ENCODE assay signal across 8 mouse cellular contexts in genomic region chr4:142153526-142153925, GRCm38 (mm10).
DNase-seq lines count a peak whose midpoint lies in the region; ATAC-seq and TF ChIP-seq lines count a peak whose summit lies in the region.

No protein-coding gene starts in this region.

- intact Hi-C loops in left cerebral cortex, postnatal 36 days (cut with DNase I), result loop anchor here (2.0 to 10.0 kb wide), 4 partner anchors 95 to 869 kb away; no protein-coding TSS in a partner anchor

- no peak overlapping the region for H3K4me2 ChIP-seq in intestine, postnatal 0 days (replicated peaks; ENCODE audit: low read depth)
- no peak overlapping the region for H3K4me2 ChIP-seq in midbrain, embryonic 11.5 days

- peak; percentile 94 for DNase-seq in adrenal gland, postnatal 10 days
- DNase-seq in embryo, embryonic 9.5 days (ENCODE audit: extremely low spot score), result peak; percentile 86
- DNase-seq in gastrocnemius, postnatal 4 days (ENCODE audit: low spot score in 2 of 2), result peak; percentile 77 to 84
- peak; percentile 79 to 86 for DNase-seq in left cerebral cortex, postnatal 36 days (ENCODE audit: low spot score in 2 of 2)
- peak; percentile 98 for DNase-seq in midbrain, embryonic 11.5 days (ENCODE audit: low spot score, missing footprints)
- DNase-seq in right cerebral cortex, postnatal 4 days, result peak; percentile 95
- peak; percentile 76 to 90 for DNase-seq in urinary bladder, postnatal 4 days (ENCODE audit: low spot score in 2 of 2)

- H3K9me3 ChIP-seq in intestine, postnatal 0 days (ENCODE audit: control insufficient read depth), result no peaks in the 10 kb centered on the region
- H3K9me3 ChIP-seq in midbrain, embryonic 11.5 days (ENCODE audit: control insufficient read depth, low read length), result no peaks in the 10 kb centered on the region

- no peak overlapping the region for H3K27ac ChIP-seq in intestine, postnatal 0 days (ENCODE audit: low read depth, low read length)
- no peak overlapping the region for H3K27ac ChIP-seq in midbrain, embryonic 11.5 days (ENCODE audit: low read depth, low read length)

- no peaks in the 10 kb centered on the region for H3K4me1 ChIP-seq in intestine, postnatal 0 days (replicated peaks; ENCODE audit: control insufficient read depth, insufficient read depth, low read length)
- no peaks in the 10 kb centered on the region for H3K4me1 ChIP-seq in midbrain, embryonic 11.5 days (ENCODE audit: control insufficient read depth, insufficient read depth, low read length)

- H3K36me3 ChIP-seq in intestine, postnatal 0 days (ENCODE audit: control insufficient read depth, insufficient read depth), result peaks cover 41% of the 10 kb centered on the region
- no peaks in the 10 kb centered on the region for H3K36me3 ChIP-seq in midbrain, embryonic 11.5 days (ENCODE audit: control insufficient read depth, insufficient read depth, low read length)

- no peak overlapping the region for H3K4me3 ChIP-seq in intestine, postnatal 0 days (ENCODE audit: low read depth, low read length)
- H3K4me3 ChIP-seq in midbrain, embryonic 11.5 days (ENCODE audit: low read depth, low read length), result no peak overlapping the region

- 27% methylated on average over 2 of the region's 2 CpGs for WGBS in intestine, postnatal 0 days
- 6% methylated on average over 2 of the region's 2 CpGs for WGBS in midbrain, embryonic 11.5 days

- H3K9ac ChIP-seq in intestine, postnatal 0 days (ENCODE audit: low read depth, low read length), result no peak overlapping the region
- H3K9ac ChIP-seq in midbrain, embryonic 11.5 days (ENCODE audit: low read length), result no peak overlapping the region

- no peaks in the 10 kb centered on the region for H3K27me3 ChIP-seq in intestine, postnatal 0 days (replicated peaks; ENCODE audit: control insufficient read depth, insufficient read depth, low read length)
- H3K27me3 ChIP-seq in midbrain, embryonic 11.5 days (ENCODE audit: control insufficient read depth, insufficient read depth, low read length), result no peaks in the 10 kb centered on the region

- peak; percentile 100 for TF ChIP-seq CTCF in intestine, postnatal 0 days (IDR thresholded peaks at IDR 0.05; ENCODE audit: low read depth)

- peak; percentile 54 for ATAC-seq in intestine, postnatal 0 days
- peak; percentile 78 for ATAC-seq in midbrain, embryonic 11.5 days (ENCODE audit: low FRiP score)
